Mouse (Mus musculus): ENCODE measurements around the gene Rad54l2. TPM values are rescaled to one million over a fixed set of nuclear protein-coding genes. Genes with fewer than 3 reads are reported as not detected.

Gene Rad54l2
- polyA plus RNA-seq, 1 experiment from 2014 or later: 8.5 TPM

DNA sequence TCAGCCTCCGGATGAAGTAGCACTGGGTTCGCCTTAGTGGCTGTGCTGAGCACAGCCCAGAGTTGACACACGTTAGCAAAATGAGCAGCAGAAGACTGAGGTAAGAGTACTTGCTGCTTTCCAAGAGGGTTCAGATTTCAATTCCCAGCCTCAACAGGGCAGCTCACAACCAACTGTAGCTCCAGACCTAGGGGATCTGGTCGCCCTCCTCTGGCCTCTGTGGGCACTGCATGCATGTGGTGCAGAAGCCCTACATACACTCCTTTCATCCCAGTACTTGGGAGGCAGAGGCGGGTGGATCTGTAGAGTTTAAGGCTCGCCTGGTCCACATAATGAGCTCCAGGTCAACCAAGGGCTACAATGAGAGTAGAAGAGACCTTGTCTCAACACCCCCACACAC, 145.2 kb downstream of the Rad54l2 start:
- WGBS: 63% methylated on average over 6 of the region's 6 CpGs
- Histone ChIP-seq H3K4me2 (no peak overlapping the region), H3K27ac (no peak overlapping the region), H3K4me3 (no peak overlapping the region), H3K36me3 (no peaks in the 10 kb centered on the region), H3K4me1 (no peaks in the 10 kb centered on the region), H3K9me3 (no peaks in the 10 kb centered on the region), H3K9ac (no peak overlapping the region), H3K27me3 (no peaks in the 10 kb centered on the region; the same call in 1 of the 2 replicates)
- ATAC-seq (ENCODE audit: insufficient number of reproducible peaks, insufficient read depth, low FRiP score, low TSS enrichment, low read depth): no peak

DNA sequence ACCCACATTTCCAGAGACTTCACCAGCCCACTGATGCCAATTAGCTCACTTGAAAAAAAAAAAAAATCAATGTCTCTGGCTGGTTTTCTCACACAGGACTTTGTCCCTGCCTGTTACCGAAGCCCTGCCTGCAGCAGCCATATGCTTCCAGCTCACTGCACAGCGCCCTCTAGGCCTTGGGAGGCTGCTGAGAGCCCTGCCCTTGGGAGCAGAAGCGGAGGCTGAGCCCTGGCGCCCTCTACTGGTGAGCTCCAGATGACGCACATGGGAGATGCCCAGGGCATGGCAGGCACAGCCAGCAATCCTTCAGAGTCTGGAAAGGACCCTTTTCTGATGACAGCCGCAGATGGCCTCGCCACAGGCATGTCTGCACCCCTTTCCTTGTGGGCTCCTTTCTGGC, 145.9 kb downstream of the Rad54l2 start:
- no peaks in the 10 kb centered on the region for H3K9me3 ChIP-seq
- H3K4me3 ChIP-seq: no peak overlapping the region
- ATAC-seq (ENCODE audit: insufficient number of reproducible peaks, insufficient read depth, low FRiP score, low TSS enrichment, low read depth): no peak
- no peaks in the 10 kb centered on the region for H3K4me1 ChIP-seq
- no peak overlapping the region for H3K9ac ChIP-seq
- no peak overlapping the region for H3K27ac ChIP-seq
- no peaks in the 10 kb centered on the region for H3K36me3 ChIP-seq
- 28% methylated on average over 7 of the region's 7 CpGs for WGBS
- no peak overlapping the region for H3K4me2 ChIP-seq
- no peaks in the 10 kb centered on the region; the same call in 1 of the 2 replicates for H3K27me3 ChIP-seq

DNA sequence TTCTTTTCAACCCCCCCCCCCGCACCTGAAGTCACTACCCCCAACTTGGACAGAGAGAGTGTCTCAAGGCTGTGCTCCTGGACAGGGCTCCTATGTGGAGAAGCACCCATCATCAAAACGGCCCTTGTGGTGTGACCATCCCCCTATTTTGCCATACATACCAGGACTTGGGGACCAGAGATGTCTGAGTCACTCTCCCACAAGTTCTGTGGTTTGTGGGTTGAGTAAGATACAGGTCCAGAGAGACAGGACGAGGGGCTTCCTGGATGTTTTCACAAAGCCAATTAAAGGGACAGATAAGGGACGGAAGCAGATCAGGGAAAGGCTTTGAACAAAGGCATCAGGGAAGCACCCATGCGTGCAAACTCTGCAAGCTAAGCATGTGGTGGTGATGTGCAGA, 147.6 kb downstream of the Rad54l2 start:
- Histone ChIP-seq H3K9ac (no peak overlapping the region), H3K27ac (no peak overlapping the region), H3K9me3 (no peaks in the 10 kb centered on the region), H3K27me3 (no peaks in the 10 kb centered on the region), H3K4me2 (no peak overlapping the region), H3K36me3 (no peaks in the 10 kb centered on the region), H3K4me1 (no peaks in the 10 kb centered on the region), H3K4me3 (no peak overlapping the region)
- WGBS: 55% methylated on average over 5 of the region's 5 CpGs
- no peak for ATAC-seq (ENCODE audit: insufficient number of reproducible peaks, insufficient read depth, low FRiP score, low TSS enrichment, low read depth)

GRCm38 (mm10) chr9:106638154-106638553, 150.8 kb downstream of the Rad54l2 start:
- H3K36me3 ChIP-seq: no peaks in the 10 kb centered on the region

More at GRCm38 (mm10) chr9:106638154-106638553, 150.8 kb downstream of the Rad54l2 start:
- Histone ChIP-seq H3K9ac (no peak overlapping the region), H3K4me1 (no peaks in the 10 kb centered on the region), H3K27ac (no peak overlapping the region), H3K4me2 (no peak overlapping the region), H3K4me3 (no peak overlapping the region), H3K9me3 (no peaks in the 10 kb centered on the region), H3K27me3 (no peaks in the 10 kb centered on the region)
- no peak for ATAC-seq (ENCODE audit: insufficient number of reproducible peaks, insufficient read depth, low FRiP score, low TSS enrichment, low read depth)
- WGBS: 86% methylated on average over 8 of the region's 8 CpGs

Other genes starting within 250 kb of the Rad54l2 start
- gene Iqcf3, start 227.6 kb downstream of the Rad54l2 start, polyA plus RNA-seq (2015; fragmentation: Nextera tagmentation; extraction: Ambion mirVana): not detected in 2 replicates
- not detected in 2 replicates for gene Iqcf4, start 218.2 kb downstream of the Rad54l2 start, polyA plus RNA-seq (2015; fragmentation: Nextera tagmentation; extraction: Ambion mirVana)
- gene Iqcf6, start 162.6 kb downstream of the Rad54l2 start, polyA plus RNA-seq (2015; fragmentation: Nextera tagmentation; extraction: Ambion mirVana): not detected in 2 replicates
- 0.13 TPM in 1 of 2 replicates, not detected in the other for gene Grm2, start 133.1 kb downstream of the Rad54l2 start, polyA plus RNA-seq (2015; fragmentation: Nextera tagmentation; extraction: Ambion mirVana)
- gene Tex264, start 103.3 kb downstream of the Rad54l2 start, polyA plus RNA-seq (2015; fragmentation: Nextera tagmentation; extraction: Ambion mirVana): 57.9 and 63.5 TPM in 2 replicates
- 21.5 and 26.7 TPM in 2 replicates for gene Dcaf1, start 32.7 kb upstream of the Rad54l2 start, polyA plus RNA-seq (2015; fragmentation: Nextera tagmentation; extraction: Ambion mirVana)
- gene Rbm15b, start 98.2 kb upstream of the Rad54l2 start, polyA plus RNA-seq (2015; fragmentation: Nextera tagmentation; extraction: Ambion mirVana): 10.5 and 13.4 TPM in 2 replicates
- 242 and 297 TPM in 2 replicates for gene Manf, start 102.8 kb upstream of the Rad54l2 start, polyA plus RNA-seq (2015; fragmentation: Nextera tagmentation; extraction: Ambion mirVana)